Mouse (Mus musculus): ENCODE data around the gene Tnik. TPM values are rescaled to one million over a fixed set of nuclear protein-coding genes. Genes with fewer than 3 reads are reported as not detected.

The Tnik gene
- total RNA-seq, 2 experiments from 2014 or later = 6.2 to 9.2 TPM

DNA sequence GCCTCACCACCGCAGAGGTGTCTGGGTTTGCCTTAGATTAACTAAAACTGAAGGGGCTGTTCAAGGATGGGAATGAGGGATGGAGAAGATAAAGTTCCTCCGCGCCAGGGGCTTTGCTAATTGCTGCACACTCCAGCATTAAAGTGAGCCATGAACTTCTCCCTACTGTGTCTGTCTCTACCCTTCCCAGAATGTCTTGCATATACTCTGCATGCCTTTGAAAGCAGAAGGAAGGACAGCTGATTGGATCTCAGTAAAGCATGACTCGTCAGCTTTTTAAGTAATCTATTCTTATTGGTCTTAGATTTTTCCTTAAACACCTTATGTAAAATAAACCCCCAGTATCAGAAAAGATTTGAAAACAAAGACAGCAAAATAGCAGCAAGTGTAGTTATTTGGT lies 203.7 kb downstream of the Tnik start:
- ATAC-seq (replicated peaks; ENCODE audit: poor library complexity) = no peak

GRCm38 (mm10) chr3:28467148-28467754 lies 204.2 kb downstream of the Tnik start:
- ATAC-seq (replicated peaks; ENCODE audit: poor library complexity) = no peak

- ATAC-seq (replicated peaks; ENCODE audit: poor library complexity) = no peak
Measured at GRCm38 (mm10) chr3:28467871-28468285, 204.9 kb downstream of the Tnik start.

DNA sequence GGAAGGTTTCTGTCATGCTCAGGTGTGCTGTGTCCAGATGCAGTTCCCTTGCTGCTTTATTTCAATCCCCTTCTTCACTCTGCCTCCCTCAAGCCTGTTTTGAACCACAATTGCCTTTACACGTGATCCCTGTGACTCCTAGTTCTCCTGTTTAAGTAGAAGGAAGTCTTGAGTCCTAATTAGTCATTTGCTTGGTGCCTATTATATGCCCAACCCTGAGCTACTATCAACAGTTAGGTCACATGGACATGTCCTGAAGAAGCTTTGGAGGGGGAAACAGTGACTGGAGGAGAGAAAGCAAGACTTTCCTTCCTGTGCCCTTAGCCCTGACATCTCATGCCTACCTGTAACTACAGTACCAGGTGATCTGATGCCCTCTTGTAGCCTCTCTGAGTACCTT lies 210.4 kb downstream of the Tnik start:
- no peak for ATAC-seq (replicated peaks; ENCODE audit: poor library complexity)

DNA sequence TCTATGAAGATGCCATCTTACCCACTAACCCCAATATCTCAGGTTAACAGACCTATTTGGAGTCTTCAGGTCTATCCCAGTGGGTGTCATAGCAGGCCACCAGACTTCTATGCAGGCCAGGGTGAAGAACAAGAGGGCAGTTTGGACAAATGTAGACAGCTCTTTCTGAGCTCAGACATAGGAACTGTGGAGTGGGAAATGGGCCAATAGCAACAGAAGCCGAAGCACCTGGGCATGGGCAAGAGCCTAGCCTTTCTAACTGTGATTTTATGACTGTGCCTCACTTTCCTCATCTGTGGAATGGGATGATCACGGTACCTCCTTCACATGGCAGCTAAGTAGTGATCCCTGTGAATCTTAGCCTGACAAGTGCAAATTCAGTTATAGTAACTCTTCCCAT lies 214.4 kb downstream of the Tnik start:
- no peak for ATAC-seq (replicated peaks; ENCODE audit: poor library complexity)

DNA sequence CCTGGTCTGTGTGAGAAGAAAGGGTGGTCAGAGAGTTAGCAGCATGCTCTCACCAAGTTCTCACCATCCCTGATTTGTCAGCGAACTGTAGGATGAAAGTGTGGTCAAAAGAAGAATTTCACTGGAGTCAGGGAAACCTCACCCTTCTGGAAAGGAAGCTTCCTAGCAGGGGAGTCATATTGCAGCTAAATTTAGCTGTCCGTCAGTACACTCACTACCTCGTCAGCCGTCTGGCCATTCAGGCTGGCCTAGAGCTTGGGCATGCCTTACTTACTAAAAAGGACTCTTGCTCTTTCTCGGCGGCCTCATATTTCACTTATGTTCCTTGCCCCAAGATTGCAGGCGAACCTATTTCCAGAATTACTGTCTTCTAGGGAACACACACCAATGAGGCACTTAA lies 222.7 kb downstream of the Tnik start:
- no peak for ATAC-seq (replicated peaks; ENCODE audit: poor library complexity)

DNA sequence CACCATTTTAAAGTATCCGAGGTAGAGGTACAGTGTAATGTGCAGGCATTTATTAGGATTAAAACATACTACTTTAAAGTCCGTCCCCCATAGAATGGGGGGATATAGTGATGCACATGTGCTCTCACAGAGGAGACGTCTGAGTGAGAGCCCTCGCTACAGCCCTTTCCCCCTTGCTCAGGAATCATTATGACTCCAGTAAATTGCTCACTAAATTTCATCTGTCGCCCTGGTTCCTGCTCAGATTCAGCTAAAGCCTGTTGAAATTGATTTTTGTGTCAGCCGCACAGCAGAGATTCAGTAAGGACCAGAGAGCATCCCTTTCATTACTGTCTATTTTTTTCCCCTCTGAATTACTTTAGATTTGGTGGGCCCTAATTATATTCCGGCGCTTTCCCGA lies 224.4 kb downstream of the Tnik start:
- ATAC-seq (replicated peaks; ENCODE audit: poor library complexity) = no peak

GRCm38 (mm10) chr3:28491085-28492041 lies 228.3 kb downstream of the Tnik start:
- no peak for ATAC-seq (replicated peaks; ENCODE audit: poor library complexity)

- ATAC-seq (replicated peaks; ENCODE audit: poor library complexity) = no peak
Measured at GRCm38 (mm10) chr3:28496806-28497502, 233.9 kb downstream of the Tnik start.

DNA sequence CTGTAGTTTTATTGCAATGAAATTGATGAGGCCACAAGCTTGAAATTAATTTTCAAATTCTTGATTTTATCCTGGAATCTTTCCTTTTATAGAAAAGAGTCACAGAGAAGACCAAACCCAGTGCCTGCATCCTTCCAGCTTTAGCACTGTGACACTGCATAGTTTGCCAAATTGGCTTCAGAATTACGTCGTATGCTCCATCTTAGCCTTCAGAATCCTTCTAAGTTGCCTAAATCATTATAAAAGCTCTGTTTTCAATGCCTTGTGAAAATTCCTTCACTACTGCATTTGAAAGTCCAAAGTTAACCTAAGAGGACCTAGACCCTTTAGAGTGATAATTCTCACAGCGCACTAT lies 234.5 kb downstream of the Tnik start:
- ATAC-seq (replicated peaks; ENCODE audit: poor library complexity) = no peak

GRCm38 (mm10) chr3:28502697-28503096 lies 239.7 kb downstream of the Tnik start:
- ATAC-seq (replicated peaks; ENCODE audit: poor library complexity) = no peak

DNA sequence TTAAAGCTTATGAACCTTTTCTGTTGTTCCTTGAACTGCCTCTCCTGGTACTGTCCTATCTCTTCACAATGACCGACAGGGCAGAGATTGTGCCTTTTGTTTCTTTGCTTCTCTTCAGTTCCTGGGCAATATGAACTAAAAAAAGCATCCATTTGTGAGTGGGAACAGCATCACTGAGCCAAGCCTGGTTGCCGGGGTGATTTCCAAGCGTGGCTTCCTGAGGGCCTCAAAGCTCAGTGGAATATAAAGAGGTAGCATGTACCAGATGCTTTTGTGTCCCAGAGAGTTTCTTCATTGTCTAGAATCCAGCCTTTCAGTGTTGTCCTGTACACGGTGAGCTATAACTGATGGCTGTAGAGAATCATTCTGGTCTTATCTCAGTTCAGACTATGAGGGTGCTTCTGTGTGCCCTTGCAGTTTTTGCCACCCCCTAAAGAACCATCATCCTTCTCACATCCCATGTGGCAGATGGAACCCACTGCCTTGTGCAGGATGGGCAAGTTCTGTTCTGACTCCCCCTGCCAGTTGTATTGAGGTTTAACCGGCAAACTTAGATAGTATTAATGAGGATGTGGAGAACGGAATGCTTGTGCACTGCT lies 246.4 kb downstream of the Tnik start:
- ATAC-seq (replicated peaks; ENCODE audit: poor library complexity) = no peak

DNA sequence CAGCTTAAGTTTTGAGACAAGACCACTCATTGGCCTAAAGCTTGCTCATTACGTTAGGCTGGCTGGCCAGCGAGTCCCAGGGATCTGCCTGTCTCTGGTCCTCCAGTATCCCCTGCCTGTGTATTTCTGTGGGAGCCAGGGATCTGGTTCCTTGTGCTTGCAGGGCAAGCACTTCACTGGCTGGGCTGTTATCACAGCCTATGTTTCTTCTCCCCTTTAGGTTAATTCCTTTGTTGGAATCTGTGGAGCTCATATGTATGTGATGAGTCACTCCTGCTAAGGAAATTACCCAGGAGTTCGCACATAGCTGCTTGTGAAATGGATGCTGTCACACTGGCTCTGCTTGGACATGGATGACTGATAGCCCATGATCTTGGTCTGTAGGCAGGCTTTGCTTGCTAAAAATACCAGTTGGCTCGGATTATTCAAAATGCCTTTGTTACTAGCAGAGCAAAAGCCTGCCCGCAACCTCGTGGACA lies 260.0 kb downstream of the Tnik start:
- ATAC-seq (replicated peaks; ENCODE audit: poor library complexity) = no peak

DNA sequence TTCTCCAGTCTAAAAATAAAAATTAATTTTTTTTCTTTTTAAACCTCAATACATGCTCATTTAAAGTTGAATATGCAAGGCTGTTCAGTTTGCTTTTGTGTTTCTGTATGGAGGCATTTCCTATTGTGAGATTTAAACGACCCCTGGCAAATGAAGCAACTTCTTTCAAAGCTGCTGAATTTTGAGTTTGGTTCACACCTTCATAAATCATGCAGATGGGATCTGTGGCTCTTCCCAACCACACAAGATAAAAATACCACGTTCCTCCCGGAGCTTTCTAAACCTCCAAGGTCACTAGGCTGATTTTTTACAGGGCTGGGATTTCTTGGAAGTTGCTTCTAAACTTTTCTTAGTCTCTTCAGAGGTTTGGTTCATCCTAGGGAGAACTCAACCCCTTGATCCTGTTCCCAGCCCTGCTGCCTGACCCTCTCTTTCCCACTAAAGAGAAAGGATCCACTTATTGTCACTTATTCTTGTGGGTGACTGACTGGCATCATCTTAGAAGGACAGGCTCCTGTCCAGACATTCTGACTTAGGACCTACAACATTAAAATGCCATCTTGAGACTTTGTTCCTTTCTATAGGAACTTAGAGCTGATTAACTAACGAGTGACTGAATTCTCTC lies 260.6 kb downstream of the Tnik start:
- ATAC-seq (replicated peaks; ENCODE audit: poor library complexity) = no peak

DNA sequence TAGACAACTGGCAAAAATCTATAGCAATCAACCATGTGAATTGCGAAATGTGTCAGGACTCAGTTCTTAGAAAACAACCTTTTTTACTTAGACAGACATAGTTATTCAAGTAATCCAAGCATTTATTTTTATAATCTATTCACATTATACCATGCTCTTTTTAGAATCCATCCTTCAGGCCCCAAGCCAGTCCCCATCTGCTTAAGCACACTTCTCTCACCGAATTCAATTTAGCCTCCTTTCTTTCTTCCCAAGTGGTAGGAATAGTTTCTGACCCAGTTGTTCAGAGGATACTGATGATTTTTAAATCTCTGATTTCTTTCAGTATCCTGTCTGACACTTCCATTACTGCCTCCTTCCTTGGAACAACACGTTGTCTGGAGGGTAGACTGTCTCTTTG lies 261.5 kb downstream of the Tnik start:
- no peak for ATAC-seq (replicated peaks; ENCODE audit: poor library complexity)

GRCm38 (mm10) chr3:28526671-28527070 lies 263.7 kb downstream of the Tnik start:
- ATAC-seq (replicated peaks; ENCODE audit: poor library complexity) = no peak

GRCm38 (mm10) chr3:28527231-28527630 lies 264.2 kb downstream of the Tnik start:
- ATAC-seq (replicated peaks; ENCODE audit: poor library complexity) = no peak

DNA sequence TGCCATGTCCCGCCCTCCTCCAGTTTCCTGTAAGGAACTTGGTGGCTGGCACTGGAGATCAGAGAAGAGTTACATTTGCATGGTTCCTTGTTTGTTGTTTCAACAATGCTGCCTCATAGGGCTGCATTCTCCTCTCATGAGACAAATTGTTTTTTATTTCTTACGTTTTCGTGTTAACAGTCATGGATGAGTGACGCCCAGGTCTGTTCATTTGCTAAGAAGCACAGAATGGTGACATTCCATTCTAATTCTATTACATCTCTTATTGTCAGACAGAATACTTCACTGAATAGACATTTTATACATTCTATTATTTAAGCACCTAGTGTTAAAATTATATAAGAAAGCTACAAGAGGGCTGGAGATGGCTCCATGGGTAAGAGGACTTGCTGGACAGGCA lies 266.5 kb downstream of the Tnik start:
- ATAC-seq (replicated peaks; ENCODE audit: poor library complexity) = no peak

DNA sequence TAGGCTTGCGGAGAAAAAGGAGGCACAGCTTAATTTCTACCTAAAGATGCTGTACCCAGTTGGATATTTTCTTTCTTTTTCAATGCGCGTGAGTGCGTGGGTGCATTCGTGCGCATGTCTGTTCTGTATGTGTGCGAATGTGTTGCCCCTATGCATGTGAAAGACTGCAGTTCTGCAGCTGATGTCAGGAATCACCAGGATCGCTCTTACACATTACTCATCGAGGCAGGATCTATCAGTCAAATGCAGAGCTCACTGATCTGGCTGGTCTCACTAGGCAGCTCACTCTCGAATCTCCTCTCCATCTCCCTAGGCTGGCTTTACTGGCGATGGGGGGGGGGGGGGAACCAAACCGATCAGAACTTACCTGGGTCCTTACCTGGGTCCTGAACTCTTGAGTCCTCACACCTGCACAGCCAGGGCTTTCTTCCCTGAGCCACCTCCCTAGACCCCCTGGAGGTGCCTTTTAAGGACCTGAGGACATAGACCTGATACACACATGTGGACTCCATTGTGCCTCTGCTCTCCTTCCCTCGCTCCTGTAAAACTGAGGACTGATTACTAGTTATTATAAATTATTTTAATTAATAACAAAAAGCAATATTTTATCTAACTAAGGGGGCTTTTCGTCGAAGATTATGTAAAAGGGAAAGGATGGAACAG lies 268.4 kb downstream of the Tnik start:
- no peak for ATAC-seq (replicated peaks; ENCODE audit: poor library complexity)

DNA sequence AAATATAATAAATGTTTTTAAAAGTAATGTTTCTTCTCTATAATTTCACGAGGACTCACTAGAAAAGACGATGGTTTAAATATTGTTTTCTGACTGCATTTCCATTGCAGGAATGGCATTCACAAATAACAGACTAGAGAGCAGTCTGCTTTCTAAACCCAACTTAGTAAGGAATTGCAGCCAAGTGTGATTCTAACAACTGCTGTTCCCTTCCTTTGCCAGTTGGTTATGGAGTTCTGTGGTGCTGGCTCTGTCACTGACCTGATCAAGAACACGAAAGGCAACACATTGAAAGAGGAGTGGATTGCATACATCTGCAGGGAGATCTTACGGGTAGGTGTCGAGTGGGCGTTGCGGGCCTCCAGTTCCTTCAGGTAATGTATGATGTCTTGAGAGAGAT lies 269.7 kb downstream of the Tnik start:
- no peak for ATAC-seq (replicated peaks; ENCODE audit: poor library complexity)
